Mouse (Mus musculus): ENCODE results near the gene Eif4e.
"Not testable (repeated sequence)": the region's sequence is repeated elsewhere in the genome, so short reads cannot be mapped to it uniquely, and the experiment has no call there.

Gene Eif4e

GRCm38 (mm10) chr3:138515656-138516370 is 10.2 kb upstream of the Eif4e start:
- DNase-seq (ENCODE audit: low read depth in 2 of 2, low spot score in 2 of 2): no peak

DNA sequence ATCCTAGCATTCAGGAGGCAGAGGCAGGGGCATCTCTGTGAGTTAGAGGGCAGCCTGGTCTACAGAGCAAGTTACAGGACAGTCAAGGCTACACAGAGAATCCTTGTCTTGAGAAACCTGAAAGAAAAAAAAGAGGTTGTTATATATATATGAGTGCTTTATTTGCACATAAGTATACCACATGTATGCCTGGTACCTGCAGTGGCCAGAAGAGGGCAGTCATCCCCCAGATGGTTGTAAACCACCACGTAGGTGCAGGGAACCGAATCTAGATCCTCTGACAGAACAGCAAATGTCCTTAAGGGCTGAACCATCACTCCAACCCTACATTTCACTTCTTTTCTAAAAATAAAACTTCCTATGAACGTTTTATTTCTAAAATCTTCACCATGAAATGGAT is 8.1 kb upstream of the Eif4e start:
- peak in 1 of 2 experiments; percentile 29 for DNase-seq (ENCODE audit: low read depth in 2 of 2, low spot score in 2 of 2)

GRCm38 (mm10) chr3:138519218-138519617 is 6.8 kb upstream of the Eif4e start:
- DNase-seq (ENCODE audit: low read depth in 2 of 2, low spot score in 2 of 2): no peak

DNA sequence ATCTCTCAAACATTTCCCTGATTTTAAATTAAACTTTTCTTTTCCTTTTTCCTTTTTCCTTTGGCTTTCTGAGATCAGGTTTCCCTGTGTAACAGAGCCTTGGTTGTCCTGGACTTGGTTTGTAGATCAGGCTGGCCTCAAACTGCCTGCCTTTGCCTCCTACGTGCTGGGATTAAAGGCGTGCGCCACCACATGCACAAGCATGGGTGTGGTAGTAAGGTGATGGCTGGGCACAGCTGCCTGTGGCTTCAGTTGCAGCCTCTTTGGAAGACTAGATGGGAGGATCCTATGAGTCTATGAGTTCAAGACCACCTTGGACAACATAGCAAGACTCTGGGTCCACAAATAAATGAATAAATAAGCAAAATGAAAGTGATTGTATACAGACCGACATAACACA is 2.0 kb upstream of the Eif4e start:
- no peak for DNase-seq (ENCODE audit: low read depth in 2 of 2, low spot score in 2 of 2)

- DNase-seq (ENCODE audit: low read depth in 2 of 2, low spot score in 2 of 2): no peak
Measured at GRCm38 (mm10) chr3:138525494-138525893, 485 bp upstream of the Eif4e start.

DNA sequence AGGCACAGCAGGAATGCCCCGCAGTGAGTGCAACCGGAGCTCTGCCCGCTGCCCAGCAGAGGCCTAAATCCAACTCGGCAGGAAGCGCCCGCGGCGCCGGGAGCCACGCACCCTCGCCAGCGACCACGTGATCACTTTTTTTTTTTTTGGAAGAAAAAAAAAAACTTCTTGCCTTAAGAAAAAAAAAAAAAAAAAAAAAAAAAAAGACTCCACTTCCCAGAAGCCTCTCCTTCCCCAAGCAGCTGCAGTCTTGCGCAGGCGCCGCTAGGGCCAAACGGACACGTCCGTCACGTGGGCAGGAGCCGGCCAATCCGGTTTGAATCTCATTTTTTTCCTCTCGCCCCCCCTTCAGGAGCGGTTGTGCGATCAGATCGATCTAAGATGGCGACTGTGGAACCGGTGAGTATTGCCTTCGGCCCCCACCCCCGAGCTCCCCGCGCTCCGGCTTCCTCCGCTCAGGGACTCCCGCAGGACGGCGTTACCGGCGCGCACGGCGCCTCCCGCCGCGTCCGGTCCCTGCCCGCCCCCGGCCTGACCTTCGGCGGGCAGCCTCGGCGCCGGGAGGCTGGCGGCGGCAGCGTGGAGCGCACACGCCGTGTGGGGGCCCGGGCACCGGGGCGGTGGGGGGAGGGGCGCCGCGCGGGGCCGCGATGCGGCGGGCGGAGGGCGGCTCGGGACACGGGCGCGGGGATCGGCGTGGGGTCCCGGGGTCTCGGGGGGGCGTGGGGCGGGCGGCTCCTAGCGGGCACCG is 1.1 kb downstream of the Eif4e start:
- peak; percentile 94 to 96 for DNase-seq (ENCODE audit: low read depth in 2 of 2, low spot score in 2 of 2)

DNA sequence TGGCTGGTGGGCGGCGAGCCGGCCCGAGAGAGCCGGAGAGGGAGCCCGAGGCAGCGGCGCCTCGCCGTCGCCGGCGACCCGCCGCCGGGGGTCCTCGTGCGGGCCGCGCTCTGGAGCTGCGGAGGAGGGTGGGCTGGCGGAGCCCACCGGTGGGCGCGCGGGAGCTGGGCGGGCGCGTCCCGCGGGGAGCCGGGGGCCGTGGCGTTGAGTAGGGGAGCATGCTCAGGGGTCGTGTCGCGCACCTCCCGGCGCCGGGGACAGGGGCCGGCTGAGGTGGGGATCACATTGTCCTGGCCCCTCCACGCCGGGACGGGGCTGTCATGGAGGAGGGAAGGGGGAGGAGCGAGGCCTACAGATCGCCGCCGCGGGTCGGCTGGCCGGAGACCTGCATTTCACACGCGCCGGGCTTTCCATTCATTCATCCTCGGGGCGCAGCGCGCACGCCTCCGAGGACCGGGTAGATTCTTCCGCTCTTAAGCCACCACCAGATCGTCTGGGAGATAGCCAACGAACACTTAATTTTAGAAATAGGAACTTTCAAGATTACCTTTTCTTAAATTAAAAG is 1.8 kb downstream of the Eif4e start:
- DNase-seq (ENCODE audit: low read depth in 2 of 2, low spot score in 2 of 2): peak; percentile 19 to 36

GRCm38 (mm10) chr3:138528265-138528664 is 2.3 kb downstream of the Eif4e start:
- DNase-seq (ENCODE audit: low read depth in 2 of 2, low spot score in 2 of 2): no peak

- no peak for DNase-seq (ENCODE audit: low read depth in 2 of 2, low spot score in 2 of 2)
Measured at GRCm38 (mm10) chr3:138530578-138531478, 4.8 kb downstream of the Eif4e start.

- no peak for DNase-seq (ENCODE audit: low read depth in 2 of 2, low spot score in 2 of 2)
Measured at GRCm38 (mm10) chr3:138531479-138532181, 5.7 kb downstream of the Eif4e start.

- DNase-seq (ENCODE audit: low read depth in 2 of 2, low spot score in 2 of 2): no peak
Measured at GRCm38 (mm10) chr3:138532764-138533163, 6.8 kb downstream of the Eif4e start.

DNA sequence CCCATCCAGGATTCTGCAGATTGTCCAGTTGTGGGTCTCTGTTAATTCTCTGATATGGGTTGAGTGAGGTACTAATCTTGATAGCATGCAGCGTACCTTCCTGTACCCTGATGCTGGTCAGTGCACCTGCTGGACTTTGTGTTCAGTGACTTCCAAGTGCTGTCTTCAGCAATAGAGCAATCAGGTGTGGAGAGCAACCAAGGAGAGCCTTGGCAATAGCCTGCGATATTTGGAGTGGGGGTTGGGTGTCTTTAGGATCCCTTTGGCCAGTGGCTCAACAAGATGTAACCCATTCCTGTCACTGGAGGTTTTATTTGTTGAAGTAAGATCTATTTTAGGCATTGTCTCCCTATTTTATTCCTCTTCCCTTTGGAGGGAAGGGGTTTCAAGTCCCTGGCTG is 10.1 kb downstream of the Eif4e start:
- no peak for DNase-seq (ENCODE audit: low read depth in 2 of 2, low spot score in 2 of 2)

DNA sequence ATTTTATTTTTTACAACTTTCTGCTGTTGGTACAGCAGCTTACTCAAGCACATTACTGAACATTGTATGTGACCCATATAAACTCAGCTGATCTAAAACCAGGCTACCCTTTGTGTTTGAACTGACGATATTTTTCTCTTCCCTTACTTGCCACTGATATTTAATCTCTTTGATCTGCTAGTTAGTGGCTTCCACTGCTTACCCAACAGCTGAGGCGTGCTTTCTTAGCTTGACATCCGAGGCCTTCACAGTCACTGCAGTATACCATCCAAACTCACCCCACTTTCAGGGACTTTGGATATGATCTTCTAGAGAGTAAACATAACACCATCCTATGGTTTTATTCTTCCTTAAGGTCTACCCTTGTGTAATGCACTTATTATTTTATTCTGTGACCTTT is 16.6 kb downstream of the Eif4e start:
- no peak for DNase-seq (ENCODE audit: low read depth in 2 of 2, low spot score in 2 of 2)

DNA sequence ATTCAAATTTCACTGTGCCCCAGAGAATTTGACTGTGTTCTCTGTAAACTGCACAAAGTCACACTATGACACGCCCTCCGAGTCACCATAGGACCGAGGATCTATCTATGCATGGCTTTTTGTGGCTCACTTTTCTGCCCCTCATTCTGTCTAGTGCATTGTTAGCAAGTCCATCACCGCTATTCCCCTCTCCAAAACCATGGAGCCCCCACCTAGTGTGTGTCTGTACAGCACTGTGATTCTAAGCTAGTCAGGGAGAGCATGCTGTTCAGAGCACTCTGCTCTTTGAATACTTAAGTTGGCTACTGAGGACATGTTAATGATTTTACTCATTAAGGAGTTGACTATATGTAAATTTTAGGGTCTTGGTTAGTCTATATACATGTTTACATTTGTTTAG is 18.1 kb downstream of the Eif4e start:
- DNase-seq (ENCODE audit: low read depth in 2 of 2, low spot score in 2 of 2): no peak

- no peak for DNase-seq (ENCODE audit: low read depth in 2 of 2, low spot score in 2 of 2)
Measured at GRCm38 (mm10) chr3:138546678-138547077, 20.7 kb downstream of the Eif4e start.

DNA sequence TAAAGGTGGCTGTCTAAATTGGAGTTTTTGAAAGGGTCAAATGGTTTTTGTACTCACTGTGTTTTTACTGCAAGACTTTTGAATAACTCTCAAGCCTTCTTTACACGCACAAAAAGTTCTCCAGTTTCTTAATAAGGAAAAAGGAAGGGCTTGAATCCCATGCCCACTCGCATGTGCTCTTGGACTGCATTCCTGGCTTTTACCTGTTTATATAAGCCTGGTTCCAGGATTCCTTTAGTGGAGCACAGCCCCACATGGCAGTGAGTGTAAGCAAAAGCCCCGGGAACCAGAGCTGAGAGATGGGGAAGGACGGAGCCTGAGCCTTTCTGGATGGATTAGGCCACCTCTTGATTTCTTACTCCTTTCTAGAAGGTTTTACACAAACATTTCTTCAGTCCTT is 23.1 kb downstream of the Eif4e start:
- DNase-seq (ENCODE audit: low read depth in 2 of 2, low spot score in 2 of 2): no peak

DNA sequence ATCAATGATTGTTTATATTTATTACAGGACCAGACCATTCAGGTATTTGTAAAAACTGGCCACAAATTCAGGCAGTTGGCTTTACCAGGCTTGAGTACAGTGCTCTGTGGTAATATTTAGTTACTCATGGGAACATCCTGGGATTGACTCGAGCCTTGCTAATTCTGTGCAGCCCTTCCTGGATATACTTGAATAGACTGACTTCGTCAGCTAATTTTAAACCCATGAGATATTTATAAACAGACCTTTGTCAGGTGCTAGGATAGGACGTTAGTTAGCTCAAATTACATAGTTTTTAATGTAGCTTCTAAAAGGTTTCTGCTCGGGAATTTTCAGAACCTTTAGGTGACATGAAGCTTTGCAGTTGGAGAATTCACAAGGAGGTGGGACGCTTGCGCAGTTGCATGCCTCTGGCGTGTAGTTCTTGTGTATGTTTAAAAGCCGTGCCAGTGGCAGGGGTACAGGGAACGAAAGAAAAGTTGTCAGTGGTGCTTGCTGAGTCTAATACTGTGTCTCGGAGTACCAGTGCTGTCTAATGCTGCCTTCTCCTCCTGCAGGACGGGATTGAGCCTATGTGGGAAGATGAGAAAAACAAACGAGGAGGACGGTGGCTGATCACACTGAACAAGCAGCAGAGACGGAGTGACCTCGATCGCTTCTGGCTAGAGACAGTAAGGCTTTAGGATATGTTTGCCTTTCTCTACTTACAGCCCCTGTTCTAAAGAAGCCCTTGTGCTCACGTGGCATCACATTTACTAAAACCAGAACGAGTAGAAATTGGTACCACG is 24.6 kb downstream of the Eif4e start:
- DNase-seq (ENCODE audit: low read depth in 2 of 2, low spot score in 2 of 2): no peak

DNA sequence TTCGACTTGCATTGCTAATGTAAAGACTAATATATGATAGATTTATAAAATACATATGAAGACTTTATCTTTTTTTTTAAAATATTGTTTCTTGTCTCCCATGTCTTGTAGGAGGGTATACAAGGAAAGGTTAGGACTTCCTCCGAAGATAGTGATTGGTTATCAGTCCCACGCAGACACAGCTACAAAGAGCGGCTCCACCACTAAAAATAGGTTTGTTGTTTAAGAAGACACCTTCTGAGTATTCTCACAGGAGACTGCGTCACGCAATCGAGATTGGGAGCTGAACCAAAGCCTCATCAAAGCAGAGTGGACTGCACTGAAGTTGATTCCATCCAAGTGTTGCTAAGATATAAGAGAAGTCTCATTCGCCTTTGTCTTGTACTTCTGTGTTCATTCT is 29.3 kb downstream of the Eif4e start:
- not testable (repeated sequence) for DNase-seq (ENCODE audit: low read depth in 2 of 2, low spot score in 2 of 2)

GRCm38 (mm10) chr3:138558529-138558928 is 32.5 kb downstream of the Eif4e start:
- DNase-seq (ENCODE audit: low read depth in 2 of 2, low spot score in 2 of 2): no peak

- DNase-seq (ENCODE audit: low read depth in 2 of 2, low spot score in 2 of 2): no peak
Measured at GRCm38 (mm10) chr3:138560242-138560641, 34.3 kb downstream of the Eif4e start.
